ENCODE assay signal across 16 mouse cellular contexts in genomic region chr9:115893947-115894346, GRCm38 (mm10). TPM values are rescaled to one million over a fixed set of nuclear protein-coding genes. Genes with fewer than 3 reads are reported as not detected.
A peak's percentile ranks its signal among the peaks of the same experiment; 100 is the strongest.
DNase-seq lines count a peak whose midpoint lies in the region; ATAC-seq and TF ChIP-seq lines count a peak whose summit lies in the region.
"Had no signal": no experiment of that assay in that cellular context is flagged by ENCODE, and none has a peak within 500 bp of the region (broad histone marks: within the 10 kb centered on the region; RNA-seq: fewer than 3 reads in every experiment).

No protein-coding gene starts in this region.

- H3K4me2 ChIP-seq in intestine, postnatal 0 days (replicated peaks; ENCODE audit: low read depth), result no peak overlapping the region
- H3K4me2 ChIP-seq: liver, embryonic 12.5 days; midbrain, embryonic 15.5 days had no signal

- H3K4me1 ChIP-seq in kidney, adult 2 months (ENCODE audit: control insufficient read depth, insufficient read depth, low read length), result no peaks in the 10 kb centered on the region
- no peaks in the 10 kb centered on the region for H3K4me1 ChIP-seq in intestine, postnatal 0 days (replicated peaks; ENCODE audit: control insufficient read depth, insufficient read depth, low read length)
- H3K4me1 ChIP-seq: liver, embryonic 12.5 days; midbrain, embryonic 15.5 days had no signal

- no peak overlapping the region for H3K4me3 ChIP-seq in kidney, adult 2 months (ENCODE audit: insufficient read depth, low read depth, low read length)
- no peak overlapping the region for H3K4me3 ChIP-seq in intestine, postnatal 0 days (ENCODE audit: low read depth, low read length)
- H3K4me3 ChIP-seq: liver, embryonic 12.5 days; midbrain, embryonic 15.5 days had no signal

- H3K9ac ChIP-seq in intestine, postnatal 0 days (ENCODE audit: low read depth, low read length), result no peak overlapping the region
- H3K9ac ChIP-seq: liver, embryonic 12.5 days; midbrain, embryonic 15.5 days had no signal

- no peak for TF ChIP-seq POLR2A in kidney, adult 2 months (IDR thresholded peaks at IDR 0.05; ENCODE audit: low read depth, low read length)

- peak; percentile 77 for ATAC-seq in intestine, postnatal 0 days
- ATAC-seq: forebrain, embryonic 14.5 days; liver, embryonic 12.5 days; midbrain, embryonic 15.5 days had no signal

- no peaks in the 10 kb centered on the region for H3K27me3 ChIP-seq in kidney, adult 2 months (replicated peaks; ENCODE audit: control insufficient read depth, insufficient read depth, low read length)
- H3K27me3 ChIP-seq in intestine, postnatal 0 days (replicated peaks; ENCODE audit: control insufficient read depth, insufficient read depth, low read length), result no peaks in the 10 kb centered on the region
- H3K27me3 ChIP-seq: liver, embryonic 12.5 days; midbrain, embryonic 15.5 days had no signal

- no peak for TF ChIP-seq CTCF in kidney, adult 2 months (conservative IDR thresholded peaks at IDR 0.05; ENCODE audit: insufficient read depth, insufficient read length, low read depth, low read length)
- no peak for TF ChIP-seq CTCF in intestine, postnatal 0 days (IDR thresholded peaks at IDR 0.05; ENCODE audit: low read depth)

- no peaks in the 10 kb centered on the region for H3K9me3 ChIP-seq in intestine, postnatal 0 days (ENCODE audit: control insufficient read depth)
- H3K9me3 ChIP-seq: liver, embryonic 12.5 days; midbrain, embryonic 15.5 days had no signal

- WGBS in kidney, adult 2 months, result 80% methylated on average over 10 of the region's 10 CpGs
- 66% methylated on average over 10 of the region's 10 CpGs for WGBS in intestine, postnatal 0 days

- no peak overlapping the region for H3K27ac ChIP-seq in kidney, adult 2 months (ENCODE audit: insufficient read depth, low read depth, low read length)
- no peak overlapping the region for H3K27ac ChIP-seq in intestine, postnatal 0 days (ENCODE audit: low read depth, low read length)
- H3K27ac ChIP-seq: liver, embryonic 12.5 days; midbrain, embryonic 15.5 days had no signal

- H3K36me3 ChIP-seq in kidney, adult 2 months (ENCODE audit: control insufficient read depth, insufficient read depth, low read length), result no peaks in the 10 kb centered on the region
- no peaks in the 10 kb centered on the region for H3K36me3 ChIP-seq in intestine, postnatal 0 days (ENCODE audit: control insufficient read depth, insufficient read depth)
- H3K36me3 ChIP-seq: liver, embryonic 12.5 days; midbrain, embryonic 15.5 days had no signal

- peak; percentile 22 for DNase-seq in gastrocnemius, postnatal 10 days
- DNase-seq in gastrocnemius, adult 8-10 months (ENCODE audit: low spot score in 2 of 2), result no peak
- peak; percentile 20 for DNase-seq in kidney, adult 18-20 months
- DNase-seq in kidney, adult 2 months, result no peak
- peak; percentile 3 for DNase-seq in lung, postnatal 25 days (ENCODE audit: low spot score)
- DNase-seq in spleen, adult 12 weeks (ENCODE audit: low spot score), result no peak
- DNase-seq: B cell, adult 2 months; cerebellum, adult 2 months; layer of hippocampus, postnatal 36 days; left cerebral cortex, postnatal 4 days had no signal

RNA-seq across cellular contexts. Expression of gene Gadl1, which starts 15.3 kb away (rescaled TPM):
- total RNA-seq in gastrocnemius, postnatal 10 days (2021), result 10 to 100 TPM; 33.7 to 41.2 TPM
- total RNA-seq in gastrocnemius, adult 8-10 months (2022), result 1 to 10 TPM; 1.6 to 6.2 (median 4.0) TPM
- polyA plus RNA-seq in kidney, adult 2 months (2012; rRNA removed), result not detected in 2 replicates
- 0.30 and 0.39 TPM in 2 replicates for polyA plus RNA-seq in intestine, postnatal 0 days (2015; fragmentation: Nextera tagmentation; extraction: Ambion mirVana)
- total RNA-seq: ES-E14 had no signal
- polyA plus RNA-seq: large intestine, adult 2 months had no signal

Comparison
In these comparisons a context has a peak if more than half of its experiments do, and no peak if none do; other contexts are left out.
1. DNase-seq: peak in gastrocnemius, postnatal 10 days (single experiment), kidney, adult 18-20 months (single experiment) and lung, postnatal 25 days (single experiment); none in gastrocnemius, adult 8-10 months (0 of 2), kidney, adult 2 months (single experiment) and spleen, adult 12 weeks (single experiment).
2. RNA of gene Gadl1, which starts 15.3 kb away (total RNA-seq): 33.7 to 41.2 TPM in gastrocnemius, postnatal 10 days; 1.6 to 6.2 TPM in gastrocnemius, adult 8-10 months; every median in the first group is over 4 times any median in the second.